Mouse (Mus musculus): ENCODE measurements around the gene Vmn2r59. TPM values are rescaled to one million over a fixed set of nuclear protein-coding genes. Genes with fewer than 3 reads are reported as not detected.
"Not testable (repeated sequence)": the region's sequence is repeated elsewhere in the genome, so short reads cannot be mapped to it uniquely, and the experiment has no call there.

Vmn2r59 gene
- polyA plus RNA-seq (2014; fragmentation: Nextera tagmentation; extraction: Ambion mirVana), result not detected in 2 replicates

GRCm38 (mm10) chr7:42058923-42059322 is at the start of gene Vmn2r59:
Gene Vmn2r59, minus strand, starts transcription at chr7:42059023.
- no peak within 1 kb of the TSS for H3K4me3 ChIP-seq (ENCODE audit: low read depth, low read length)
- no peak within 1 kb of the TSS for H3K27ac ChIP-seq (ENCODE audit: low read depth, low read length)
- no peaks in the 10 kb centered on the region for H3K4me1 ChIP-seq (replicated peaks; ENCODE audit: control insufficient read depth, insufficient read depth, low read length)
- H3K9ac ChIP-seq (ENCODE audit: low read depth, low read length), result no peak within 1 kb of the TSS
- H3K36me3 ChIP-seq (ENCODE audit: control insufficient read depth, insufficient read depth, low read length), result no peaks in the 10 kb centered on the region
- ATAC-seq (ENCODE audit: low FRiP score) (no peak), DNase-seq (ENCODE audit: low spot score) (no peak)
- H3K27me3 ChIP-seq (ENCODE audit: control insufficient read depth, insufficient read depth, low read length), result no peaks in the 10 kb centered on the region
- no peaks in the 10 kb centered on the region; the same call in 1 of the 2 replicates for H3K9me3 ChIP-seq (ENCODE audit: control insufficient read depth, low read length)
- H3K4me2 ChIP-seq (replicated peaks; ENCODE audit: low read depth, low read length), result no peak within 1 kb of the TSS

GRCm38 (mm10) chr7:42107470-42107869 is 48.6 kb upstream of the Vmn2r59 start, which contains the start of gene Vmn2r60:
Gene Vmn2r60, plus strand, starts transcription at chr7:42107770.
- WGBS, result 76% methylated on average over 2 of the region's 2 CpGs
- no peaks in the 10 kb centered on the region for H3K9me3 ChIP-seq (ENCODE audit: control insufficient read depth, low read length)
- no peaks in the 10 kb centered on the region for H3K36me3 ChIP-seq (ENCODE audit: control insufficient read depth, insufficient read depth, low read length)

GRCm38 (mm10) chr7:42107061-42107460 is 48.2 kb upstream of the Vmn2r59 start:
- H3K4me2 ChIP-seq (replicated peaks; ENCODE audit: low read depth, low read length); DNase-seq (ENCODE audit: low spot score); H3K4me3 ChIP-seq (ENCODE audit: low read depth, low read length); H3K27me3 ChIP-seq (ENCODE audit: control insufficient read depth, insufficient read depth, low read length); ATAC-seq (ENCODE audit: low FRiP score); H3K4me1 ChIP-seq (replicated peaks; ENCODE audit: control insufficient read depth, insufficient read depth, low read length); H3K36me3 ChIP-seq (ENCODE audit: control insufficient read depth, insufficient read depth, low read length); H3K9me3 ChIP-seq (ENCODE audit: control insufficient read depth, low read length); H3K9ac ChIP-seq (ENCODE audit: low read depth, low read length); H3K27ac ChIP-seq (ENCODE audit: low read depth, low read length): not testable (repeated sequence)
- WGBS, result 84% methylated on average over 11 of the region's 14 CpGs

More at GRCm38 (mm10) chr7:42107470-42107869, 48.6 kb upstream of the Vmn2r59 start, which contains the start of gene Vmn2r60:
- Histone ChIP-seq H3K4me3 (ENCODE audit: low read depth, low read length) (no peak within 1 kb of the TSS), H3K4me2 (replicated peaks; ENCODE audit: low read depth, low read length) (no peak within 1 kb of the TSS), H3K4me1 (replicated peaks; ENCODE audit: control insufficient read depth, insufficient read depth, low read length) (no peaks in the 10 kb centered on the region), H3K27me3 (ENCODE audit: control insufficient read depth, insufficient read depth, low read length) (no peaks in the 10 kb centered on the region), H3K9ac (ENCODE audit: low read depth, low read length) (no peak within 1 kb of the TSS), H3K27ac (ENCODE audit: low read depth, low read length) (no peak within 1 kb of the TSS)
- ATAC-seq (ENCODE audit: low FRiP score), result no peak
- DNase-seq (ENCODE audit: low spot score), result no peak

Other genes starting within 250 kb of the Vmn2r59 start
- gene Vmn2r58, start 186.3 kb downstream of the Vmn2r59 start, polyA plus RNA-seq (2014; fragmentation: Nextera tagmentation; extraction: Ambion mirVana), result not detected in 2 replicates
- not detected in 2 replicates for gene Vmn2r60, start 48.7 kb upstream of the Vmn2r59 start, polyA plus RNA-seq (2014; fragmentation: Nextera tagmentation; extraction: Ambion mirVana)
- gene Vmn2r61, start 201.0 kb upstream of the Vmn2r59 start, polyA plus RNA-seq (2014; fragmentation: Nextera tagmentation; extraction: Ambion mirVana), result not detected in 2 replicates